Mouse (Mus musculus): ENCODE measurements at regions not wholly inside any gene's neighbourhood (a gene's known extent, or its start where the extent isn't known, plus 50 kb on each side); places are given as distances from the start of the nearest gene placed in this dataset.

- DNase-seq (ENCODE audit: low spot score) (no peak), ATAC-seq (ENCODE audit: insufficient number of reproducible peaks, low FRiP score, low TSS enrichment, low read depth) (no peak)
- 6% methylated on average over 1 of the region's 1 CpGs for WGBS
- Histone ChIP-seq H3K4me1 (ENCODE audit: control insufficient read depth, insufficient read depth, low read length) (no peaks in the 10 kb centered on the region), H3K36me3 (ENCODE audit: control insufficient read depth, insufficient read depth, low read length) (no peaks in the 10 kb centered on the region), H3K4me3 (ENCODE audit: low read depth, low read length) (no peak overlapping the region), H3K4me2 (ENCODE audit: low read depth, severe bottlenecking) (no peak overlapping the region), H3K27me3 (ENCODE audit: control insufficient read depth, insufficient read depth, low read length) (no peaks in the 10 kb centered on the region), H3K27ac (replicated peaks; ENCODE audit: low read depth, low read length) (no peak overlapping the region), H3K9me3 (ENCODE audit: control insufficient read depth, low read length) (no peaks in the 10 kb centered on the region), H3K9ac (ENCODE audit: low read length) (no peak overlapping the region)
Measured at GRCm38 (mm10) chr8:48944177-48944576, 100.4 kb upstream of the Tenm3 start.

- H3K4me3 ChIP-seq (ENCODE audit: low read depth, low read length), result no peak overlapping the region
- no peak overlapping the region for H3K9ac ChIP-seq (ENCODE audit: low read length)
- no peaks in the 10 kb centered on the region for H3K27me3 ChIP-seq (ENCODE audit: control insufficient read depth, insufficient read depth, low read length)
- H3K4me1 ChIP-seq (ENCODE audit: control insufficient read depth, insufficient read depth, low read length), result no peaks in the 10 kb centered on the region
- DNase-seq (ENCODE audit: low spot score) (no peak), ATAC-seq (ENCODE audit: insufficient number of reproducible peaks, low FRiP score, low TSS enrichment, low read depth) (no peak)
- H3K4me2 ChIP-seq (ENCODE audit: low read depth, severe bottlenecking), result no peak overlapping the region
- H3K36me3 ChIP-seq (ENCODE audit: control insufficient read depth, insufficient read depth, low read length), result no peaks in the 10 kb centered on the region
- H3K9me3 ChIP-seq (ENCODE audit: control insufficient read depth, low read length), result no peaks in the 10 kb centered on the region
- no peak overlapping the region for H3K27ac ChIP-seq (replicated peaks; ENCODE audit: low read depth, low read length)
- WGBS, result 89% methylated on average over 3 of the region's 3 CpGs
Measured at GRCm38 (mm10) chr8:48937144-48937543, 93.4 kb upstream of the Tenm3 start.

GRCm38 (mm10) chr8:48927135-48927534, 83.4 kb upstream of the Tenm3 start:
- WGBS, result 75% methylated on average over 11 of the region's 11 CpGs
- ATAC-seq (ENCODE audit: insufficient number of reproducible peaks, low FRiP score, low TSS enrichment, low read depth) (no peak), DNase-seq (ENCODE audit: low spot score) (no peak)
- no peaks in the 10 kb centered on the region for H3K9me3 ChIP-seq (ENCODE audit: control insufficient read depth, low read length)
- no peaks in the 10 kb centered on the region for H3K4me1 ChIP-seq (ENCODE audit: control insufficient read depth, insufficient read depth, low read length)
- H3K27me3 ChIP-seq (ENCODE audit: control insufficient read depth, insufficient read depth, low read length), result no peaks in the 10 kb centered on the region
- no peak overlapping the region for H3K4me3 ChIP-seq (ENCODE audit: low read depth, low read length)
- no peak overlapping the region for H3K27ac ChIP-seq (replicated peaks; ENCODE audit: low read depth, low read length)
- no peak overlapping the region for H3K4me2 ChIP-seq (ENCODE audit: low read depth, severe bottlenecking)
- no peak overlapping the region for H3K9ac ChIP-seq (ENCODE audit: low read length)
- no peaks in the 10 kb centered on the region for H3K36me3 ChIP-seq (ENCODE audit: control insufficient read depth, insufficient read depth, low read length)

- no peaks in the 10 kb centered on the region for H3K9me3 ChIP-seq (ENCODE audit: control insufficient read depth, low read length)
- no peak overlapping the region for H3K9ac ChIP-seq (ENCODE audit: low read length)
- H3K36me3 ChIP-seq (ENCODE audit: control insufficient read depth, insufficient read depth, low read length), result no peaks in the 10 kb centered on the region
- H3K27ac ChIP-seq (replicated peaks; ENCODE audit: low read depth, low read length), result no peak overlapping the region
- 62% methylated on average over 3 of the region's 3 CpGs for WGBS
- no peaks in the 10 kb centered on the region for H3K27me3 ChIP-seq (ENCODE audit: control insufficient read depth, insufficient read depth, low read length)
- H3K4me1 ChIP-seq (ENCODE audit: control insufficient read depth, insufficient read depth, low read length), result no peaks in the 10 kb centered on the region
- ATAC-seq (ENCODE audit: insufficient number of reproducible peaks, low FRiP score, low TSS enrichment, low read depth), result no peak
- no peak overlapping the region for H3K4me2 ChIP-seq (ENCODE audit: low read depth, severe bottlenecking)
- no peak overlapping the region for H3K4me3 ChIP-seq (ENCODE audit: low read depth, low read length)
- DNase-seq (ENCODE audit: low spot score), result no peak
Measured at GRCm38 (mm10) chr8:48915275-48915674, 71.5 kb upstream of the Tenm3 start.

GRCm38 (mm10) chr8:48912842-48913241, 69.1 kb upstream of the Tenm3 start:
- Histone ChIP-seq H3K36me3 (ENCODE audit: control insufficient read depth, insufficient read depth, low read length) (no peaks in the 10 kb centered on the region), H3K27ac (replicated peaks; ENCODE audit: low read depth, low read length) (no peak overlapping the region), H3K4me3 (ENCODE audit: low read depth, low read length) (no peak overlapping the region), H3K9me3 (ENCODE audit: control insufficient read depth, low read length) (no peaks in the 10 kb centered on the region), H3K4me2 (ENCODE audit: low read depth, severe bottlenecking) (no peak overlapping the region), H3K27me3 (ENCODE audit: control insufficient read depth, insufficient read depth, low read length) (no peaks in the 10 kb centered on the region), H3K4me1 (ENCODE audit: control insufficient read depth, insufficient read depth, low read length) (no peaks in the 10 kb centered on the region), H3K9ac (ENCODE audit: low read length) (no peak overlapping the region)
- DNase-seq (ENCODE audit: low spot score), result no peak
- no peak for ATAC-seq (ENCODE audit: insufficient number of reproducible peaks, low FRiP score, low TSS enrichment, low read depth)
- WGBS, result 83% methylated on average over 4 of the region's 4 CpGs

- no peaks in the 10 kb centered on the region for H3K9me3 ChIP-seq (ENCODE audit: control insufficient read depth, low read length)
- no peak for ATAC-seq (ENCODE audit: insufficient number of reproducible peaks, low FRiP score, low TSS enrichment, low read depth)
- no peaks in the 10 kb centered on the region for H3K36me3 ChIP-seq (ENCODE audit: control insufficient read depth, insufficient read depth, low read length)
- H3K4me1 ChIP-seq (ENCODE audit: control insufficient read depth, insufficient read depth, low read length), result no peaks in the 10 kb centered on the region
- no peak overlapping the region for H3K27ac ChIP-seq (replicated peaks; ENCODE audit: low read depth, low read length)
- DNase-seq (ENCODE audit: low spot score), result no peak
- no peak overlapping the region for H3K4me3 ChIP-seq (ENCODE audit: low read depth, low read length)
- WGBS, result 95% methylated on average over 6 of the region's 6 CpGs
- H3K4me2 ChIP-seq (ENCODE audit: low read depth, severe bottlenecking), result no peak overlapping the region
- H3K9ac ChIP-seq (ENCODE audit: low read length), result no peak overlapping the region
- H3K27me3 ChIP-seq (ENCODE audit: control insufficient read depth, insufficient read depth, low read length), result no peaks in the 10 kb centered on the region
Measured at GRCm38 (mm10) chr8:48901668-48902406, 58.1 kb upstream of the Tenm3 start.

- Histone ChIP-seq H3K27ac (replicated peaks; ENCODE audit: low read depth, low read length) (no peak overlapping the region), H3K27me3 (ENCODE audit: control insufficient read depth, insufficient read depth, low read length) (no peaks in the 10 kb centered on the region), H3K36me3 (ENCODE audit: control insufficient read depth, insufficient read depth, low read length) (no peaks in the 10 kb centered on the region), H3K9me3 (ENCODE audit: control insufficient read depth, low read length) (no peaks in the 10 kb centered on the region), H3K4me3 (ENCODE audit: low read depth, low read length) (no peak overlapping the region), H3K9ac (ENCODE audit: low read length) (no peak overlapping the region), H3K4me1 (ENCODE audit: control insufficient read depth, insufficient read depth, low read length) (no peaks in the 10 kb centered on the region), H3K4me2 (ENCODE audit: low read depth, severe bottlenecking) (no peak overlapping the region)
- 87% methylated on average over 2 of the region's 2 CpGs for WGBS
- ATAC-seq (ENCODE audit: insufficient number of reproducible peaks, low FRiP score, low TSS enrichment, low read depth) (no peak), DNase-seq (ENCODE audit: low spot score) (no peak)
Measured at GRCm38 (mm10) chr8:48896687-48897086, 52.9 kb upstream of the Tenm3 start.

- no peak for DNase-seq (ENCODE audit: low spot score)
- Histone ChIP-seq H3K4me1 (ENCODE audit: control insufficient read depth, insufficient read depth, low read length) (no peaks in the 10 kb centered on the region), H3K27ac (replicated peaks; ENCODE audit: low read depth, low read length) (no peak overlapping the region), H3K4me3 (ENCODE audit: low read depth, low read length) (no peak overlapping the region), H3K9ac (ENCODE audit: low read length) (no peak overlapping the region), H3K9me3 (ENCODE audit: control insufficient read depth, low read length) (no peaks in the 10 kb centered on the region), H3K36me3 (ENCODE audit: control insufficient read depth, insufficient read depth, low read length) (no peaks in the 10 kb centered on the region), H3K27me3 (ENCODE audit: control insufficient read depth, insufficient read depth, low read length) (no peaks in the 10 kb centered on the region), H3K4me2 (ENCODE audit: low read depth, severe bottlenecking) (no peak overlapping the region)
- ATAC-seq (ENCODE audit: insufficient number of reproducible peaks, low FRiP score, low TSS enrichment, low read depth), result no peak
- WGBS, result 62% methylated on average over 7 of the region's 7 CpGs
Measured at GRCm38 (mm10) chr8:48896251-48896650, 52.5 kb upstream of the Tenm3 start.

GRCm38 (mm10) chr8:48895586-48895985, 51.8 kb upstream of the Tenm3 start:
- Histone ChIP-seq H3K27me3 (ENCODE audit: control insufficient read depth, insufficient read depth, low read length) (no peaks in the 10 kb centered on the region), H3K4me2 (ENCODE audit: low read depth, severe bottlenecking) (no peak overlapping the region), H3K9me3 (ENCODE audit: control insufficient read depth, low read length) (no peaks in the 10 kb centered on the region), H3K36me3 (ENCODE audit: control insufficient read depth, insufficient read depth, low read length) (no peaks in the 10 kb centered on the region), H3K27ac (replicated peaks; ENCODE audit: low read depth, low read length) (no peak overlapping the region), H3K9ac (ENCODE audit: low read length) (no peak overlapping the region), H3K4me1 (ENCODE audit: control insufficient read depth, insufficient read depth, low read length) (no peaks in the 10 kb centered on the region), H3K4me3 (ENCODE audit: low read depth, low read length) (no peak overlapping the region)
- 43% methylated on average over 8 of the region's 8 CpGs for WGBS
- DNase-seq (ENCODE audit: low spot score), result no peak
- no peak for ATAC-seq (ENCODE audit: insufficient number of reproducible peaks, low FRiP score, low TSS enrichment, low read depth)
